Mouse (Mus musculus) bone marrow, adult 2 months (tissue): Measurements from ENCODE around the gene Casq1.

Experiments used
- CTCF ChIP-seq: fragments of 200-500 bp; IDR thresholded peaks from 2 replicates; pipeline ENCODE4 v1.5.1; 2011; ENCODE audit warnings: low read length, control low read depth; ENCODE audit not compliant: control insufficient read depth, insufficient read depth
- POLR2A ChIP-seq: fragments of 200-500 bp; IDR thresholded peaks from 2 replicates; pipeline ENCODE4 v1.6.1; 2011; ENCODE audit warnings: low read depth, mild to moderate bottlenecking, control low read depth, low read length, borderline replicate concordance; ENCODE audit not compliant: control insufficient read depth

DNA sequence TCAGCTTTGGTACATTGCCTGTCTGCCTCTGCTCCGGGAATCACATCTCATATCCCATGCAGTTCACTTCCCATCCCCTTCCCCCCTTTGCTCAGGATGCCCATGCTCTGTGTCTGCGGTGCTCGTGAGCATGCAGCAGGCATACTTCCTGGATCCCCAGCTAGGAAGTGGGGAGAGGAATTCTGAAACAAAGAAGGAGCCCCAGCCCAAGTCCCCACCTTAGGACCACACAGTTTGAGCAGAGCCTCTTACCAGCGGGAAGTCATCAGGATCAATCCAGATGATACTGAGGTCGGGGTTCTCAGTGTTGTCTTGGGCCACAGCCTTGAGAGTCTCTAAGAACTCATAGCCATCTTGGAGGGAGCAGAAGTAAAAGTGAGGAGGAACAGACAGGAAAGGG, 6.9 kb downstream of the Casq1 start:
- TF ChIP-seq CTCF (no peak), POLR2A (no peak)
